Mouse (Mus musculus) CD4-positive helper T cell, adult 2 months (primary cell): Measurements from ENCODE around the gene Tmem203.
"Not testable (repeated sequence)": the region's sequence is repeated elsewhere in the genome, so short reads cannot be mapped to it uniquely, and the experiment has no call there.

ENCODE experiments used
- DNase-seq: peaks from one replicate; pipeline ENCODE4 v3.0.0-alpha.2; 2012; ENCODE audit warnings: low read depth, missing footprints, low spot score

Gene Tmem203

GRCm38 (mm10) chr2:25234050-25234449 lies 21.2 kb upstream of the Tmem203 start, which contains the start of gene Slc34a3:
Slc34a3 (minus strand) TSS chr2:25234364.
- no peak for DNase-seq

DNA sequence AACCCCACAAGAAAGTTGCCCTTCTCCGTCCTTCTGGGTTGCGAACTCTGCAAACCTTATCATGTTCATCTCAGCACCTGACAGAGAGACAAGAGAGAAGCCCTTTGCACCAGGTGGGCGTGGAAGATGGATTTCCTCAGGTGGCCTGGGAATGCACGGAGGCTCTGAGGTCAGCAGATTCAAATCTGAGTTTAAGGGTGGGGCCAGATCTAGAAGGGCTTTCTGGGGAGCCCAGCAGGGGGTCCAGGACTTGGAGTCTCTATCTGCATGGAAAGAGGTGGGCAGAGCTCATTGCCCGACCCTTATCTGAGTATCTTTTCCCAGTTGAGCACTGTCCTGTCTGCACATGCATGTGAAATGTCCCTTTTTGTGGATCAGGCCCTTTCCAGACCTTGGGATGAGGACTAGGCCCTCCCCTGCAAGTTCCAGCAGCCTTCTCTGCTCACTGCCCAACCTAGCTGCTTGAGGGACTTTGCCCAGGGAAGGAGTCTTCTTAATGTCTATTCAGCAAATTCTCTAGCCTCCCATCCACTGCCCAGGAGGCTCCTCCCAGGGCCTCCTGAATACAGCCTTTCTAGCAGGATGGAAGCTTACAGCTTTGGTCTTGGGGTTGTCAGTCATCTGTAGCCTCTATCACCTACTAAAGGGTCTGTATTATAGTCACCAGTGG lies 20.6 kb upstream of the Tmem203 start:
- no peak for DNase-seq

DNA sequence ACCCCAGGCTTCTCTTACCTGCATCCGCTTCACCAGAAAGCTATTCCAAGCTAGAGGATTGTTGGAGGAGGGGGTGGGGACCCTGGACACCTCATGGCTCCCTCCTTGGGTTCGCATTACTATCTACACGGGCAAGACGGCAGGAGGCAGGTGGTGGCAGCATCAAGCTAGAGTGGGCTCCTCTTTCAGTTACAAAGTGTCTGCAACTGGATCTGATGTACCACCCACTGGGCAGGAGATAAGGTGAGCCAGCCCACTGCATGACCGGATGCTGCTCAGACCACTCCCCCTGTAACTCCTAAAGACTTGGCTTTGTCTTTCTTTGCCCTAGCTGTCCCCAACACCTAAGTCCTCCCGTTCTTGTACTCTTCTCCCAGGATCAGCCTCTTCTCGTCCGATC lies 18.6 kb upstream of the Tmem203 start, which contains the start of gene Rnf224:
Gene Rnf224, minus strand, starts transcription at position 174 of the 400 bp plus-strand sequence.
- no peak for DNase-seq

DNA sequence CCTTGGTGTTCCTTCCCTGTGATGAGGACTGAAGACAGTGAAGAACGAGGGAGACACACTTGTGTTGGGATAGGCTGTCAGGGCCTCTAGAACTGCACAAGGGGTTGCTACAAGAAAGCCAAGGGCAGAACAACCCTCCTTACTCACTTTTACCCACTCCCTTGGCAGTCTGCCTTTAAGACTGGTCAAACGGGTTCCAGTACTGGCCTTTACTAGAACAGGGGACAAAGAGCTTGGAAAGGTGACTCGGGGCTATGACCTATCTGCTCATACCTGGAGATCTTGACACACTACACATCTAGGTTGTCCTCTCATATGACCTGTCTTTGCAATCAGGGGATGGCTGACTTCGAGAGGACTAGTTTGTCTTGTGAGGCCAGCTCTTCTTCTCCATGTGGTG lies 17.7 kb upstream of the Tmem203 start:
- no peak for DNase-seq

- DNase-seq = no peak
Measured at GRCm38 (mm10) chr2:25238106-25238505, 17.1 kb upstream of the Tmem203 start.

DNA sequence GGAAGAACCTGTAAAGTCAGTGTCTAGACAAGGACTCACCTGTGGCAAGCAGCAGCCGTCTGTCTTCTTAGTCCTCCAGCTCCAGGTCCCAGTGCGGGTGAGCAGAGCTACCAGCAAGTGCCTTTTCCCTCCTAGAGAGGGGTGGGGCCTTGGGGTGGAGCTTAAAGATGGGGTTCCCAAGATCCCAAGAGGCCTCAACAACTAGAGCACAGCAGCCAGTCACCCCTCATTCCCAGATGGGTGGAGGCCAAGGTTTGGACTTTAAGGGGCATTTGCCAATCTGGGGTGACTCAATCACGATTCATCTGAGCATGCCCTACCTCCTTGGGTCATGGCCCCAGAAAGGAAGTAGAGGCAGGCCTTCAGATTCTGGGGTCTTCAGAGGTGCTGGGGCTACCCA lies 15.5 kb upstream of the Tmem203 start:
- DNase-seq = no peak

- DNase-seq = no peak
Measured at GRCm38 (mm10) chr2:25240310-25240709, 14.9 kb upstream of the Tmem203 start.

- DNase-seq = peak; percentile 66
Measured at GRCm38 (mm10) chr2:25240723-25241437, 14.4 kb upstream of the Tmem203 start.

GRCm38 (mm10) chr2:25241438-25241775 lies 13.8 kb upstream of the Tmem203 start:
- peak; percentile 36 for DNase-seq

DNA sequence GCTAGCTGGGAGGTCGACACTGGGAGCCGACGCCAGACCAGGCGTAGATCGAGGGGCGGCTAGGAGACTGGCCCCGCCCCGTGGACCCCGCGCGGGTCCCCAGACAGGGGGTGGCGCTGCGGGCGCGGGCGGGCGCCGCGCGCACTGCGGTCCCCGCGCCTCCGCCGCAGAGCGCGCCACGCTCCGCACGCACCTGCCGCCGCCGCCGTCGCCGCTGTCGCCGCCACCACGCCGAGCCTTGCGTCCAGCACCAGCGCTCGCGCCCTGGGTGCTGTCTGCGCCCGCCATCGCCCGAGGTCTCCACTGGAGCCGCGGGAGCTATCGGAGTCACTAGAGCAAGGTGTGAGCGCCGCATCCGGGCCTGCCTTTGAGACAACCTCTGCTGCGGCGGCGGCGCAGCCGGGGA lies 13.1 kb upstream of the Tmem203 start, which contains the start of the genes Rnf208 and Cysrt1:
Gene Rnf208, plus strand, starts transcription at position 155 of the 406 bp plus-strand sequence.
Gene Cysrt1, minus strand, starts transcription at position 352 of the 406 bp plus-strand sequence.
- peak; percentile 46 for DNase-seq

- no peak for DNase-seq
Measured at GRCm38 (mm10) chr2:25243342-25243741, 11.9 kb upstream of the Tmem203 start.

GRCm38 (mm10) chr2:25244144-25244543 lies 11.1 kb upstream of the Tmem203 start:
- no peak for DNase-seq

- no peak for DNase-seq
Measured at GRCm38 (mm10) chr2:25246183-25247072, 8.8 kb upstream of the Tmem203 start, which contains the start of gene AL732309.1. AL732309.1 (minus strand) TSS chr2:25246863.

DNA sequence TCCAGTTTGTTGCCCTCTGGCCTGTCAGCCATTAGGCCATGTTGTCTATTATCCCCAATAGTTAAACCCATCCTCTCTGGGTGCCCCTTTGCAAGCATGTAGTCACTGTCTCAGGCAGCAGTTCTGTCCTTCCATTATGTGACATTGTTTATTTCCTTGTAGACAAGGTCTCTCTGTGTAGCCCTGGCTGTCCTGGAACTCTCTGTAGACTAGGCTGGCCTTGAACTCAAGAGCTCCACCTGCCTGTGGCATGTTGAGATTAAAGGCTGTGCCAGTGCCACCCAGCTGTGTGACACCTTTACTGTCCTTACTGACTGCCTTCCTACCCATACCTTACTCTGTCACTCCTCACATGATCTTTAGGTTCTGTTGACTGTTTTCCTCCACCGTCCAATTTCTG lies 2.9 kb upstream of the Tmem203 start:
- peak; percentile 44 for DNase-seq

GRCm38 (mm10) chr2:25256443-25257109 lies 1.3 kb downstream of the Tmem203 start:
- peak; percentile 79 for DNase-seq

GRCm38 (mm10) chr2:25257250-25257649 lies 2.0 kb downstream of the Tmem203 start:
- DNase-seq = not testable (repeated sequence)

GRCm38 (mm10) chr2:25258887-25259286 lies 3.6 kb downstream of the Tmem203 start:
- DNase-seq = peak; percentile 44

- no peak for DNase-seq
Measured at GRCm38 (mm10) chr2:25261870-25262269, 6.6 kb downstream of the Tmem203 start.

GRCm38 (mm10) chr2:25262291-25262767 lies 7.1 kb downstream of the Tmem203 start, which contains the start of gene Tprn:
Tprn (plus strand) TSS chr2:25262618.
- DNase-seq = peak; percentile 96

DNA sequence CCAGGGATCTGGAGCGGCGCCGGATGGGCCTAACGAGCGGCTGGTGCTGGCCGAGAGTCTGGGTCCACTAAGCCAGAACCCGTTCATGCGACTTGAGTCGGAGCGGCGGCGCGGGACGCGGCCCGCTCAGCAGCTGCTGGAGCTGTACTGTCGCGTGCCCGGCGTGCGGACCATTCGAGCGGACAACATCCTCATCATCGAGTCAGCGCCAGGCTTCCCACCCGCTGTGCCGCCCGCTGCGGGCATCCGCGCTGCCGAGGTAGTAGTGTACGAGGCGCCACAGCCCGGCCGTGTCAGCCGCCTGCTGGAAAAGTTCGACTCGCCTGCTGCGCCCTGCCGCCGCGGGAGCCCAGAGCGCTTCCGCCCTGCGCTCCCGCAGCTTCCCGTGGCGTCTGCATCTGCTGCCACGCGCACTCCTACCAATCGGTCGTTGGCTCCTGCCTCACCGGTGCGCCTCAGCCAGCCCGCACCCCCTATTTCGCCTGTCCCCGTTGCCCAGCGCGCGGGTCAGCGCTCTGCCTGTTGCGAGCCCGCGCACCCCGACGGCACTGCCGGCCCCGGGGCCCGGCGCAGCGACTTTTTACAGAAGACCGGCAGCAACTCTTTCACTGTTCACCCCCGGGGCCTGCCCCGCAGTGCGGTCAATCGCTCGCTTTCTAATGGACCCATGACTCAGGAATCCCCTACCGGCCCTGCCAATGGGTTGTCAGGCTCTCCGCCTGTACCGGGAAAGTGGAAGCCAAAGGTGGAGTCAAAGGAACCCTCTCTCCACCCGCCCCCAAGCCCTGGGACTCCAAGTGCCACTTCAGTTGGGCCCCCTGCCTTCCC lies 7.8 kb downstream of the Tmem203 start:
- DNase-seq = peak; percentile 82
